Mouse (Mus musculus) thymus, adult 2 months (tissue): ENCODE measurements around the gene Slc35e3.

Experiments
- CTCF ChIP-seq: fragments of 200-500 bp; IDR thresholded peaks from 2 replicates; pipeline ENCODE4 v1.5.1; 2012; ENCODE audit warnings: mild to moderate bottlenecking, control low read depth, low read length, moderate library complexity, borderline replicate concordance; ENCODE audit not compliant: control insufficient read depth, poor library complexity, insufficient read depth; ENCODE audit errors: extremely low read depth
- POLR2A ChIP-seq: fragments of 200-500 bp; IDR thresholded peaks from 2 replicates; pipeline ENCODE4 v1.6.1; 2012; ENCODE audit warnings: mild to moderate bottlenecking, low read length, control low read depth, moderate library complexity; ENCODE audit not compliant: control insufficient read depth, poor library complexity, insufficient read depth; ENCODE audit errors: extremely low read depth

DNA sequence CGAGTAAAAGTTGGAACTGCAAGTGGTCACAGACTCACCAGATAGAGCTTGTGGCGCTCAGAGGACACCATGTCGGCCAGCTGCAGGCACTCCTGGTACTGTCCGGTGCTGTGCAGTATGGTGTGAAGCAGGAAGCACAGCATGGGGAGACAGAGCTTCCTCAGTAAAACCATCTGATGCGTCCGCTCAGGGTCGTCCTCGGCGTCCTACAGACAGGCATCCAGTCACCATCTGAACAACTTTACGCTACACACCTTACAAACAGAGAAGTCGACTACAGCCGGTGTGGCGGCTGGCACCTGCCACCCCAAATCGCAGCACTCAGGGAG is 5.1 kb upstream of the Slc35e3 start:
- TF ChIP-seq POLR2A = no peak
- TF ChIP-seq CTCF = no peak
